Mouse (Mus musculus) cerebellum, adult 2 months (tissue): ENCODE measurements around the gene Mrpl23. TPM values are rescaled to one million over a fixed set of nuclear protein-coding genes. Genes with fewer than 3 reads are reported as not detected.

Experiments used
- DNase-seq, 2 experiments: peaks; one replicate each; pipeline ENCODE4 v3.0.0; 2021
- H3K27ac ChIP-seq: fragments of 200-500 bp; 2 replicates; pipeline ENCODE4 v1.5.1; 2012; ENCODE audit warnings: low read length, control low read depth, inconsistent platforms; ENCODE audit not compliant: insufficient read depth
- H3K27me3 ChIP-seq: fragments of 200-500 bp; 2 replicates; pipeline ENCODE4 v1.6.1; 2012; ENCODE audit warnings: inconsistent platforms, mild to moderate bottlenecking, low read length, moderate library complexity; ENCODE audit not compliant: control insufficient read depth, insufficient read depth
- H3K4me1 ChIP-seq: fragments of 200-500 bp; 2 replicates; pipeline ENCODE4 v1.6.1; 2011; ENCODE audit warnings: low read length; ENCODE audit not compliant: control insufficient read depth, insufficient read depth
- H3K4me3 ChIP-seq: fragments of 200-500 bp; replicated peaks from 2 replicates; pipeline ENCODE3; 2011; ENCODE audit warnings: mild to moderate bottlenecking, low read depth, low read length, control low read depth; ENCODE audit not compliant: insufficient read depth
- CTCF ChIP-seq: fragments of 200-500 bp; IDR thresholded peaks from 2 replicates; pipeline ENCODE4 v1.5.1; 2011; ENCODE audit warnings: low read depth, mild to moderate bottlenecking, control low read depth, low read length, moderate library complexity, borderline replicate concordance; ENCODE audit not compliant: insufficient read depth
- POLR2A ChIP-seq: fragments of 200-500 bp; IDR thresholded peaks from 2 replicates; pipeline ENCODE4 v1.6.1; 2011; ENCODE audit warnings: low read length, control low read depth, borderline replicate concordance; ENCODE audit not compliant: insufficient read depth
- WGBS: fragments of 180-500 bp; shearing (Covaris S2); methylation state at CpG from one replicate; pipeline ENCODE4 v1.1.7; 2018; 5-methylcytosine and 5-hydroxymethylcytosine counted together
- polyA plus RNA-seq: library from polyadenylated mRNA; depleted of rRNA; stranded (reverse); fragments of >200 nt; gene quantifications from 2 replicates; pipeline ENCODE4 v1.2.3, GENCODE M21; 2012

The Mrpl23 gene
- polyA plus RNA-seq, 1 experiment: 87.2 TPM

GRCm38 (mm10) chr7:142574826-142575351 is 42.4 kb downstream of the Mrpl23 start:
- WGBS: 77% methylated on average over 9 of the region's 9 CpGs
- Histone ChIP-seq H3K4me1 (peaks cover 21% of the 10 kb centered on the region), H3K4me3 (no peak overlapping the region), H3K27me3 (no peaks in the 10 kb centered on the region), H3K27ac (no peak overlapping the region)
- DNase-seq: no peak
- TF ChIP-seq CTCF (no peak), POLR2A (no peak)

GRCm38 (mm10) chr7:142575491-142575890 is 43.0 kb downstream of the Mrpl23 start:
- H3K4me3 ChIP-seq: no peak overlapping the region
- no peak for DNase-seq
- H3K27ac ChIP-seq: no peak overlapping the region
- H3K4me1 ChIP-seq: peaks cover 21% of the 10 kb centered on the region
- H3K27me3 ChIP-seq: no peaks in the 10 kb centered on the region
- 96% methylated on average over 12 of the region's 12 CpGs for WGBS
- no peak for TF ChIP-seq CTCF
- TF ChIP-seq POLR2A: no peak

- DNase-seq: no peak
- H3K27ac ChIP-seq: no peak overlapping the region
- H3K4me1 ChIP-seq: peaks cover 21% of the 10 kb centered on the region
- H3K27me3 ChIP-seq: no peaks in the 10 kb centered on the region
- no peak overlapping the region for H3K4me3 ChIP-seq
- TF ChIP-seq CTCF (no peak), POLR2A (no peak)
- 94% methylated on average over 5 of the region's 5 CpGs for WGBS
These were observed 43.5 kb downstream of the Mrpl23 start for GRCm38 (mm10) chr7:142575971-142576370.

- Histone ChIP-seq H3K27ac (no peak overlapping the region), H3K27me3 (no peaks in the 10 kb centered on the region), H3K4me1 (peaks cover 21% of the 10 kb centered on the region), H3K4me3 (no peak overlapping the region)
- DNase-seq: no peak
- TF ChIP-seq CTCF (no peak), POLR2A (no peak)
- WGBS: 75% methylated on average over 25 of the region's 25 CpGs
These were observed 44.2 kb downstream of the Mrpl23 start for GRCm38 (mm10) chr7:142576472-142577326.

- H3K27ac ChIP-seq: no peak overlapping the region
- H3K4me3 ChIP-seq: no peak overlapping the region
- TF ChIP-seq POLR2A: no peak
- no peak for TF ChIP-seq CTCF
- WGBS: 66% methylated on average over 26 of the region's 26 CpGs
- peaks cover 18% of the 10 kb centered on the region for H3K4me1 ChIP-seq
- no peak for DNase-seq
- H3K27me3 ChIP-seq: no peaks in the 10 kb centered on the region
These were observed 45.4 kb downstream of the Mrpl23 start for GRCm38 (mm10) chr7:142577806-142578423.

- 68% methylated on average over 5 of the region's 5 CpGs for WGBS
- Histone ChIP-seq H3K4me3 (no peak overlapping the region), H3K27ac (no peak overlapping the region), H3K27me3 (no peaks in the 10 kb centered on the region), H3K4me1 (peaks cover 18% of the 10 kb centered on the region)
- TF ChIP-seq POLR2A: no peak
- TF ChIP-seq CTCF: peak; percentile 11; the same call in 1 of the 2 replicates
- DNase-seq: no peak
These were observed 46.6 kb downstream of the Mrpl23 start for GRCm38 (mm10) chr7:142579069-142579468.

GRCm38 (mm10) chr7:142580121-142580879 is 47.8 kb downstream of the Mrpl23 start:
- DNase-seq: peak; percentile 76 to 81
- Histone ChIP-seq H3K27me3 (no peaks in the 10 kb centered on the region), H3K27ac (peak overlapping the region; percentile 8; the same call in 1 of the 2 replicates), H3K4me3 (peak overlapping the region; percentile 60), H3K4me1 (peaks cover 18% of the 10 kb centered on the region)
- WGBS: 54% methylated on average over 26 of the region's 26 CpGs
- no peak for TF ChIP-seq POLR2A
- TF ChIP-seq CTCF: peak; percentile 84

- Histone ChIP-seq H3K4me1 (peaks cover 18% of the 10 kb centered on the region), H3K4me3 (no peak overlapping the region), H3K27ac (no peak overlapping the region), H3K27me3 (no peaks in the 10 kb centered on the region)
- 55% methylated on average over 7 of the region's 7 CpGs for WGBS
- DNase-seq: no peak
- TF ChIP-seq POLR2A: no peak
- no peak for TF ChIP-seq CTCF
These were observed 48.7 kb downstream of the Mrpl23 start for GRCm38 (mm10) chr7:142581186-142581585.
